Mouse (Mus musculus) C2C12 (cell line): ENCODE data around the gene Plxna4. TPM values are rescaled to one million over a fixed set of nuclear protein-coding genes. Genes with fewer than 3 reads are reported as not detected.

Experiments used
- H3K27me3 ChIP-seq: one replicate; pipeline ENCODE4 v1.6.1; 2011; ENCODE audit not compliant: control insufficient read depth, insufficient read depth, insufficient read length
- H3K36me3 ChIP-seq: one replicate; pipeline ENCODE4 v1.6.1; 2011; ENCODE audit not compliant: control insufficient read depth, insufficient read depth
- H3K4me3 ChIP-seq: one replicate; pipeline ENCODE4 v1.5.1; 2011; ENCODE audit warnings: mild to moderate bottlenecking, control low read depth; ENCODE audit not compliant: poor library complexity, insufficient read depth, severe bottlenecking
- H3K79me2 ChIP-seq: one replicate; pipeline ENCODE4 v1.6.1; 2011; ENCODE audit not compliant: control insufficient read depth, insufficient read depth
- H3K79me3 ChIP-seq: one replicate; pipeline ENCODE4 v1.6.1; 2011; ENCODE audit warnings: low read depth, control low read depth
- H3ac ChIP-seq: one replicate; pipeline ENCODE3; 2011; ENCODE audit warnings: low read depth; ENCODE audit not compliant: control insufficient read depth, insufficient read length
- CEBPB ChIP-seq: IDR thresholded peaks from one replicate; pipeline ENCODE4 v1.6.1; 2011; ENCODE audit warnings: low read depth, mild to moderate bottlenecking, control low read depth, moderate library complexity
- CTCF ChIP-seq: IDR thresholded peaks from one replicate; pipeline ENCODE4 v1.5.1; 2011; ENCODE audit not compliant: control insufficient read depth, insufficient read depth, insufficient read length
- FOSL1 ChIP-seq: IDR thresholded peaks from one replicate; pipeline ENCODE4 v1.8.0; 2011; ENCODE audit warnings: mild to moderate bottlenecking, low read length; ENCODE audit not compliant: poor library complexity, insufficient read depth, severe bottlenecking
- MAX ChIP-seq: IDR thresholded peaks from one replicate; pipeline ENCODE4 v1.6.1; 2011; ENCODE audit warnings: mild to moderate bottlenecking, control low read depth
- MYOD1 ChIP-seq: IDR thresholded peaks from one replicate; pipeline ENCODE4 v1.6.1; 2011; ENCODE audit warnings: low read depth; ENCODE audit not compliant: control insufficient read depth, insufficient read length
- MYOG ChIP-seq: IDR thresholded peaks from one replicate; pipeline ENCODE4 v1.6.1; 2011; ENCODE audit not compliant: control insufficient read depth, insufficient read length; ENCODE audit errors: extremely low read depth
- USF1 ChIP-seq: IDR thresholded peaks from one replicate; pipeline ENCODE4 v1.6.1; 2011; ENCODE audit warnings: low read depth, mild to moderate bottlenecking, control low read depth, moderate library complexity
- polyA plus RNA-seq: library from polyadenylated mRNA; unstranded; fragments of >200 nt; fragmentation: generic; extraction: Trizol; gene quantifications from one replicate; pipeline ENCODE4 v1.2.1, GENCODE M21; 2012; ENCODE audit warnings: missing spikeins

Plxna4 gene
- polyA plus RNA-seq, 1 experiment = 0.19 TPM

DNA sequence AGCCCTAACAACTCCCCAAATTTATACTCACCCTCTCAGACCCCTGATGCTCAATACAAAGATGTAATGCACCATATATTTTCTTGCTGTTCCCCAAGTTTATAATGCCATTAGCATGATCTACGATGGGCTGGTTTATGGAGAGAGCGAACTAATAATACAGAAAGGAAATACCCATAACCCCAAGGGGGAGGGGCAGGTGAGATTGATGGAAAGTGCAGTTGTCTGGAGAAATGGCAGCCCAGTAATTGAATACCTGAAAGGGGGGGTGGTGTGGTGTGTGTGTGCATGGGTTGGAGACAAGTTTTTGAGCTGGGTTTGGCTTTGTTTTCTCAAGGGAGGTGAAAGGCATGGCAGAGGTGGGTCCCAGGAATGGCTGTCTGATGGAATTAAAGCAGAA lies 356.6 kb downstream of the Plxna4 start:
- Histone ChIP-seq H3K27me3 (no peaks in the 10 kb centered on the region), H3K36me3 (no peaks in the 10 kb centered on the region), H3ac (no peak overlapping the region), H3K4me3 (no peak overlapping the region), H3K79me2 (no peaks in the 10 kb centered on the region), H3K79me3 (no peaks in the 10 kb centered on the region)
- no peak for TF ChIP-seq FOSL1
- TF ChIP-seq CEBPB = no peak
- TF ChIP-seq MYOD1 = no peak
- no peak for TF ChIP-seq USF1
- no peak for TF ChIP-seq MAX
- TF ChIP-seq MYOG = no peak

DNA sequence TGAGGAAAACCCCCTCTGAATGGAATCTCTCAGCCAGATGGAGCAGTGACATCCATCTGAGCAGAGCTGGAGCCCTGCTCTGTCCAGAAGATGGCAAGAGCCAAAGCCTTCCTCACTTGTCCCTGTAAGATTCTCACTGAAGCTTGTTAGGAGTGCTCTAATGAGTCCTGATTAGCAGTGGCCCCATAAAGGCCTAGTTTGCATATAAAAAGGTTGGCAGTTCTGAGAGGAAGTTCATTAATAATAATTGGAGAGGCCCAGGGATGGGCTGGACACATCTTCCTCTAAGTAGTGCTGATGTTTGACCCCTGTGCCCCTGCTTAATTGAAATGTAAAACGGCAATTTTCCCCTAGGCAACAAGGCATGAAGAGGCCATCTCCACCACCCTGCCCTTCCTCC lies 361.4 kb downstream of the Plxna4 start:
- H3K27me3 ChIP-seq = no peaks in the 10 kb centered on the region

GRCm38 (mm10) chr6:32224007-32224703 lies 363.8 kb downstream of the Plxna4 start:
- H3K4me3 ChIP-seq = no peak overlapping the region
- H3K27me3 ChIP-seq = no peaks in the 10 kb centered on the region
- H3K79me2 ChIP-seq = no peaks in the 10 kb centered on the region
- no peak overlapping the region for H3ac ChIP-seq
- no peaks in the 10 kb centered on the region for H3K79me3 ChIP-seq
- TF ChIP-seq CTCF (no peak), CEBPB (no peak), FOSL1 (no peak), MYOG (no peak), USF1 (no peak), MYOD1 (no peak), MAX (no peak)
- no peaks in the 10 kb centered on the region for H3K36me3 ChIP-seq

More for the DNA sequence above, 361.4 kb downstream of the Plxna4 start:
- Histone ChIP-seq H3K79me3 (no peaks in the 10 kb centered on the region), H3K4me3 (no peak overlapping the region), H3ac (no peak overlapping the region), H3K36me3 (no peaks in the 10 kb centered on the region), H3K79me2 (no peaks in the 10 kb centered on the region)
- TF ChIP-seq MAX (no peak), CEBPB (no peak), MYOG (no peak), MYOD1 (no peak), USF1 (no peak), CTCF (no peak), FOSL1 (no peak)

DNA sequence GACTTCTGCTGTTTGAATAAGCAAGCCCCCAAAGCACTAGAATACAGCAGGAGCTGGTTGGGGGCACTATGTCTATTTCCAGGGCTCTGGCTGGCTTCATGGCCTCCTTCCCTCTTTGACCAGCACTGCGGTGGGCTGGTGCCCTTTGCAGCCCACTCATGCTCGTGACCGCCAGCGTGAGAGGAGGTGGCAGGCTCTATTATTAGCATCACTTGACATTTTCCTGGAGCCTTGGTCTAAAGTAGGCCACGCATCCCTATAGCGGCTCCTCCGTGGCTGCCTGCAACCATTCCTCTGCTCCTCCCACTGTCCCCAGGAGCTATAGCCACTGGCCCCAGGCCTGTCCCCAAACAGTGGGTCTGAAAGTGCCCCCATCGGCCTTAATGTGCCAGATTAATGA lies 367.2 kb downstream of the Plxna4 start:
- no peaks in the 10 kb centered on the region for H3K79me3 ChIP-seq

DNA sequence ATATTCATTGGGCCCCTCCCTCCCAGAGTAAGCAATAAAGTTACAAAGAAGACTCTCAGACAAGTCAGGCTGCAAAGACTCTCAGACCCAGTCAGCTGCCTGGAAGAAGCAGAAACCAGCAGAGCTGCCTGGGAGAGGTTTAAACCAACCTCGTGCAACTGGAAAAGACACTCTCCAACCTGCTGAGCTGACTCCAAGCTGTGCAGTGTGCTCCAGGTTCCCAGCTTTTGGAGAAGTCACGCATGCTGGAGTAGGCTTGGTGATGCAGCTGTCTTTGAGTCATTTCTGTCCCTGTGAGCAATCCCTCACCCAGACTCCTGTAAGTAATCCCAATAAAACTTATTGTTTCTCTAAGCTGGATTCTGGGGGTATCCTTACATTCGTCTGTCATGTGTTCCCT lies 369.4 kb downstream of the Plxna4 start:
- Histone ChIP-seq H3K4me3 (no peak overlapping the region), H3K27me3 (no peaks in the 10 kb centered on the region), H3K79me3 (no peaks in the 10 kb centered on the region), H3K79me2 (no peaks in the 10 kb centered on the region), H3K36me3 (no peaks in the 10 kb centered on the region), H3ac (no peak overlapping the region)
- TF ChIP-seq USF1 (no peak), CEBPB (no peak), CTCF (no peak), MYOD1 (no peak), MYOG (no peak), FOSL1 (no peak), MAX (no peak)

More for the DNA sequence above, 367.2 kb downstream of the Plxna4 start:
- H3K27me3 ChIP-seq = no peaks in the 10 kb centered on the region
- no peaks in the 10 kb centered on the region for H3K36me3 ChIP-seq
- no peak overlapping the region for H3ac ChIP-seq
- TF ChIP-seq CTCF = no peak
- TF ChIP-seq CEBPB = no peak
- no peak for TF ChIP-seq MAX
- TF ChIP-seq MYOD1 = no peak
- no peak for TF ChIP-seq FOSL1
- TF ChIP-seq MYOG = no peak
- TF ChIP-seq USF1 = no peak
- H3K79me2 ChIP-seq = no peaks in the 10 kb centered on the region
- H3K4me3 ChIP-seq = no peak overlapping the region

DNA sequence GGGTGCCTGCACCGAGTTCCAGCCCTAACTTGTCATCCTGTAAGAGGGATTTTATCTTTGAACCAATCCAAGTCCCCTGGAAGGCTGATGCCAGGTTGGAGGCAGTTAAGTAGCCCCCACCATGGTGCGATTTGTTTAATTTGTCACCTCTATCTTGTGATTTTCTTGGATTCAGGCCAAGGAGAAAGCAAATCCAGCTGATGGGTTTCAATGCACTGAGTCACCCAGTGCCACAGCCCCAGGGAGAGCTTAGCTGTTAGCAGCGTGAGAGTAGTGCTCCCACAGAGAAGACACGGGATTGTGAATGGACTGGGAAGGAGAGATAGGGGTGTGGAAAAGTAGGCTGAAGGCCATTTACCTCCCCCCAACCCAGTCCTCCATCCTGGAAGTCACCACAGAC lies 375.6 kb downstream of the Plxna4 start:
- TF ChIP-seq MYOD1 = no peak
- TF ChIP-seq CTCF = no peak
- no peak for TF ChIP-seq USF1
- no peak for TF ChIP-seq FOSL1
- TF ChIP-seq CEBPB = no peak
- no peak for TF ChIP-seq MAX
- no peak for TF ChIP-seq MYOG
- Histone ChIP-seq H3K79me3 (no peaks in the 10 kb centered on the region), H3K79me2 (no peaks in the 10 kb centered on the region), H3K27me3 (no peaks in the 10 kb centered on the region), H3ac (no peak overlapping the region), H3K4me3 (no peak overlapping the region), H3K36me3 (no peaks in the 10 kb centered on the region)
